Mouse (Mus musculus) heart, embryonic 12.5 days (tissue): Measurements from ENCODE around the gene Patl2. TPM values are rescaled to one million over a fixed set of nuclear protein-coding genes. Genes with fewer than 3 reads are reported as not detected.
A peak's percentile ranks its signal among the peaks of the same experiment; 100 is the strongest.

Experiments used
- ATAC-seq: fragments of 200-750 bp; cut with Nextera tagmentation; 2 replicates; pipeline ENCODE4 v1.8.0; 2017; ENCODE audit warnings: moderate TSS enrichment, moderate library complexity; ENCODE audit not compliant: insufficient number of reproducible peaks, low FRiP score
- H3K27ac ChIP-seq: fragments of 300-500 bp; sonication (generic); 2 replicates; pipeline ENCODE4 v1.5.1; 2016; ENCODE audit warnings: mild to moderate bottlenecking, moderate library complexity; ENCODE audit not compliant: poor library complexity, severe bottlenecking
- H3K27me3 ChIP-seq: fragments of 300-500 bp; sonication (generic); replicated peaks from 2 replicates; pipeline ENCODE4 v1.6.1; 2016; ENCODE audit warnings: mild to moderate bottlenecking, moderate library complexity
- H3K36me3 ChIP-seq: fragments of 300-500 bp; sonication (generic); 2 replicates; pipeline ENCODE4 v1.6.1; 2016; ENCODE audit warnings: mild to moderate bottlenecking, moderate library complexity
- H3K4me1 ChIP-seq: fragments of 300-500 bp; sonication (generic); replicated peaks from 2 replicates; pipeline ENCODE4 v1.6.1; 2016; ENCODE audit warnings: mild to moderate bottlenecking
- H3K4me2 ChIP-seq: fragments of 300-500 bp; sonication (generic); 2 replicates; pipeline ENCODE4 v1.6.1; 2016; ENCODE audit warnings: mild to moderate bottlenecking, moderate library complexity
- H3K4me3 ChIP-seq: fragments of 300-500 bp; sonication (generic); 2 replicates; pipeline ENCODE4 v1.5.1; 2016; ENCODE audit warnings: mild to moderate bottlenecking
- H3K9ac ChIP-seq: fragments of 300-500 bp; sonication (generic); 2 replicates; pipeline ENCODE4 v1.6.1; 2016; ENCODE audit warnings: mild to moderate bottlenecking, moderate library complexity
- H3K9me3 ChIP-seq: fragments of 300-500 bp; sonication (generic); replicated peaks from 2 replicates; pipeline ENCODE4 v1.6.1; 2016; ENCODE audit warnings: mild to moderate bottlenecking, moderate library complexity
- WGBS: fragments of 180-500 bp; shearing (Covaris S2); methylation state at CpG from one replicate; pipeline ENCODE4 v1.1.7; 2016; 5-methylcytosine and 5-hydroxymethylcytosine counted together
- polyA plus RNA-seq: library from polyadenylated mRNA; unstranded; fragments of >200 nt; fragmentation: Nextera tagmentation; extraction: Ambion mirVana; gene quantifications from 2 replicates; pipeline ENCODE4 v1.2.1, GENCODE M21; 2016

Patl2 gene
- polyA plus RNA-seq, 1 experiment from 2014 or later: not detected

GRCm38 (mm10) chr2:122141332-122141967, 44.5 kb downstream of the Patl2 start:
- H3K9ac ChIP-seq: no peak overlapping the region
- no peaks in the 10 kb centered on the region; the same call in 1 of the 2 replicates for H3K9me3 ChIP-seq
- no peaks in the 10 kb centered on the region for H3K4me1 ChIP-seq
- no peaks in the 10 kb centered on the region for H3K36me3 ChIP-seq
- ATAC-seq: no peak
- H3K4me2 ChIP-seq: no peak overlapping the region
- WGBS: 68% methylated on average over 5 of the region's 5 CpGs
- no peak overlapping the region for H3K27ac ChIP-seq
- no peak overlapping the region for H3K4me3 ChIP-seq
- no peaks in the 10 kb centered on the region for H3K27me3 ChIP-seq

- ATAC-seq: no peak
- H3K4me1 ChIP-seq: no peaks in the 10 kb centered on the region
- H3K9me3 ChIP-seq: no peaks in the 10 kb centered on the region; the same call in 1 of the 2 replicates
- no peaks in the 10 kb centered on the region for H3K27me3 ChIP-seq
- no peaks in the 10 kb centered on the region for H3K36me3 ChIP-seq
- H3K4me3 ChIP-seq: no peak overlapping the region
- H3K9ac ChIP-seq: no peak overlapping the region
- 69% methylated on average over 2 of the region's 2 CpGs for WGBS
- H3K27ac ChIP-seq: no peak overlapping the region
- no peak overlapping the region for H3K4me2 ChIP-seq
These were observed 45.2 kb downstream of the Patl2 start for GRCm38 (mm10) chr2:122140815-122141214.

GRCm38 (mm10) chr2:122137839-122138465, 48.0 kb downstream of the Patl2 start:
- Histone ChIP-seq H3K4me3 (no peak overlapping the region), H3K9ac (no peak overlapping the region), H3K9me3 (no peaks in the 10 kb centered on the region; the same call in 1 of the 2 replicates), H3K27me3 (no peaks in the 10 kb centered on the region), H3K4me1 (no peaks in the 10 kb centered on the region), H3K36me3 (no peaks in the 10 kb centered on the region), H3K4me2 (no peak overlapping the region), H3K27ac (no peak overlapping the region)
- peak; percentile 90 for ATAC-seq
- WGBS: 44% methylated on average over 5 of the region's 5 CpGs

GRCm38 (mm10) chr2:122132618-122133017, 53.4 kb downstream of the Patl2 start:
- Histone ChIP-seq H3K4me3 (no peak overlapping the region), H3K27me3 (no peaks in the 10 kb centered on the region), H3K4me2 (no peak overlapping the region), H3K9ac (no peak overlapping the region), H3K36me3 (no peaks in the 10 kb centered on the region), H3K9me3 (no peaks in the 10 kb centered on the region; the same call in 1 of the 2 replicates), H3K4me1 (no peaks in the 10 kb centered on the region), H3K27ac (no peak overlapping the region)
- no peak for ATAC-seq
- WGBS: 77% methylated on average over 2 of the region's 2 CpGs

GRCm38 (mm10) chr2:122132078-122132477, 53.9 kb downstream of the Patl2 start:
- H3K9ac ChIP-seq: no peak overlapping the region
- ATAC-seq: no peak
- H3K27ac ChIP-seq: no peak overlapping the region
- WGBS: 75% methylated on average over 2 of the region's 2 CpGs
- no peaks in the 10 kb centered on the region for H3K36me3 ChIP-seq
- no peaks in the 10 kb centered on the region for H3K4me1 ChIP-seq
- no peak overlapping the region for H3K4me3 ChIP-seq
- no peak overlapping the region for H3K4me2 ChIP-seq
- no peaks in the 10 kb centered on the region for H3K27me3 ChIP-seq
- no peaks in the 10 kb centered on the region; the same call in 1 of the 2 replicates for H3K9me3 ChIP-seq

GRCm38 (mm10) chr2:122127635-122128034, 58.4 kb downstream of the Patl2 start:
- Histone ChIP-seq H3K4me1 (peaks cover 13% of the 10 kb centered on the region), H3K36me3 (no peaks in the 10 kb centered on the region), H3K9me3 (no peaks in the 10 kb centered on the region), H3K4me2 (no peak overlapping the region), H3K4me3 (no peak overlapping the region), H3K27ac (no peak overlapping the region), H3K9ac (no peak overlapping the region), H3K27me3 (no peaks in the 10 kb centered on the region)
- ATAC-seq: no peak
- 94% methylated on average over 4 of the region's 4 CpGs for WGBS

- H3K4me3 ChIP-seq: no peak overlapping the region
- no peak overlapping the region for H3K4me2 ChIP-seq
- peaks cover 13% of the 10 kb centered on the region for H3K4me1 ChIP-seq
- ATAC-seq: no peak
- no peak overlapping the region for H3K9ac ChIP-seq
- no peak overlapping the region for H3K27ac ChIP-seq
- no peaks in the 10 kb centered on the region for H3K27me3 ChIP-seq
- no peaks in the 10 kb centered on the region for H3K36me3 ChIP-seq
- no peaks in the 10 kb centered on the region for H3K9me3 ChIP-seq
- WGBS: 53% methylated on average over 5 of the region's 5 CpGs
These were observed 59.1 kb downstream of the Patl2 start for GRCm38 (mm10) chr2:122126765-122127347.

GRCm38 (mm10) chr2:122125680-122126572, 60.1 kb downstream of the Patl2 start:
- Histone ChIP-seq H3K36me3 (no peaks in the 10 kb centered on the region), H3K27me3 (no peaks in the 10 kb centered on the region), H3K27ac (no peak overlapping the region), H3K4me2 (no peak overlapping the region), H3K9ac (no peak overlapping the region), H3K4me3 (no peak overlapping the region), H3K9me3 (no peaks in the 10 kb centered on the region), H3K4me1 (peaks cover 13% of the 10 kb centered on the region)
- 38% methylated on average over 12 of the region's 12 CpGs for WGBS
- 0 out of 2 replicates have a peak, but pooled peaks have one; percentile 31 for ATAC-seq

GRCm38 (mm10) chr2:122117961-122118958, 67.7 kb downstream of the Patl2 start, which contains the start of gene Spg11:
Spg11 (minus strand) TSS chr2:122118386.
- ATAC-seq: peak; percentile 99
- no peaks in the 10 kb centered on the region for H3K9me3 ChIP-seq
- peaks cover 13% of the 10 kb centered on the region for H3K36me3 ChIP-seq
- H3K4me2 ChIP-seq: peak within 1 kb of the TSS; percentile 73
- peak within 1 kb of the TSS; percentile 74 for H3K4me3 ChIP-seq
- H3K4me1 ChIP-seq: 0 out of 2 replicates have a peak, but pooled peaks cover 7% of the 10 kb centered on the region
- H3K27me3 ChIP-seq: no peaks in the 10 kb centered on the region
- under 1% methylated on average over 47 of the region's 47 CpGs for WGBS
- peak within 1 kb of the TSS; percentile 96 for H3K27ac ChIP-seq
- peak within 1 kb of the TSS; percentile 90 for H3K9ac ChIP-seq

- Histone ChIP-seq H3K27me3 (no peaks in the 10 kb centered on the region), H3K4me3 (no peak overlapping the region), H3K27ac (no peak overlapping the region), H3K36me3 (peaks cover 18% of the 10 kb centered on the region), H3K9me3 (no peaks in the 10 kb centered on the region), H3K4me2 (0 out of 2 replicates have a peak overlapping the region, but pooled peaks have one; percentile 73), H3K9ac (no peak overlapping the region), H3K4me1 (0 out of 2 replicates have a peak, but pooled peaks cover 7% of the 10 kb centered on the region)
- 83% methylated on average over 2 of the region's 2 CpGs for WGBS
- ATAC-seq: no peak
These were observed 69.1 kb downstream of the Patl2 start for GRCm38 (mm10) chr2:122116888-122117287.
